11 mouse cellular contexts compared by ENCODE assay signal in genomic region chr2:35124716-35125115, GRCm38 (mm10). TPM values are rescaled to one million over a fixed set of nuclear protein-coding genes. Genes with fewer than 3 reads are reported as not detected.
DNase-seq lines count a peak whose midpoint lies in the region; TF ChIP-seq lines count a peak whose summit lies in the region.
"Had no signal": no experiment of that assay in that cellular context is flagged by ENCODE, and none has a peak within 500 bp of the region (broad histone marks: within the 10 kb centered on the region; RNA-seq: fewer than 3 reads in every experiment).

No protein-coding gene starts in this region.

- H3K79me2 ChIP-seq in heart, adult 2 months (replicated peaks; ENCODE audit: control insufficient read depth, insufficient read depth, low read length) = no peaks in the 10 kb centered on the region
- no peaks in the 10 kb centered on the region for H3K79me2 ChIP-seq in MEL (ENCODE audit: control insufficient read depth, insufficient read depth, low read length, poor library complexity)

- H3K36me3 ChIP-seq in heart, adult 2 months (ENCODE audit: control insufficient read depth, insufficient read depth, low read length) = no peaks in the 10 kb centered on the region
- peaks cover 0 to 2% of the 10 kb centered on the region in 2 experiments; a peak in 2 of 4 replicates for H3K36me3 ChIP-seq in MEL (ENCODE audit: control insufficient read depth in 1 of 2, insufficient read depth in 2 of 2, low read length in 2 of 2)
- H3K36me3 ChIP-seq in splenic B cell, adult 2 months (ENCODE audit: control insufficient read depth, insufficient read depth, low read length, poor library complexity, severe bottlenecking) = peaks cover 10% of the 10 kb centered on the region

- no peaks in the 10 kb centered on the region for H3K9me3 ChIP-seq in MEL (replicated peaks; ENCODE audit: insufficient read depth, low read length)
- H3K9me3 ChIP-seq: embryonic facial prominence, embryonic 13.5 days; kidney, embryonic 15.5 days had no signal

- intact Hi-C loops in heart, adult 2 months (cut with DNase I) = no loop called here
- intact Hi-C loops in heart, postnatal 10 days (cut with DNase I) = no loop called here

- no peak overlapping the region for H3K4me3 ChIP-seq in heart, adult 2 months
- H3K4me3 ChIP-seq in MEL (ENCODE audit: control insufficient read depth in 1 of 2, insufficient read depth in 1 of 2, low read depth in 2 of 2, low read length in 2 of 2) = no peak overlapping the region
- H3K4me3 ChIP-seq: embryonic facial prominence, embryonic 13.5 days; kidney, embryonic 15.5 days had no signal

- no peak for DNase-seq in heart, adult 2 months
- no peak for DNase-seq in heart, postnatal 10 days
- peak; percentile 23 for DNase-seq in lung, postnatal 14 days
- DNase-seq in lung, postnatal 36 days = no peak
- no peak for DNase-seq in MEL (ENCODE audit: low read depth, low spot score)
- DNase-seq in splenic B cell, adult 2 months (ENCODE audit: low read depth, low spot score) = peak; percentile 20
- DNase-seq in cerebellum, postnatal 36 days = no peak
- DNase-seq in adrenal gland, adult (ENCODE audit: inconsistent age in 2 of 2, low spot score in 1 of 2) = no peak

- no peak for TF ChIP-seq POLR2A in heart, adult 2 months (IDR thresholded peaks at IDR 0.05; ENCODE audit: insufficient read depth, low read depth, low read length)
- no peak for TF ChIP-seq POLR2A in MEL (IDR thresholded peaks at IDR 0.05; ENCODE audit: control insufficient read depth in 1 of 2, insufficient read depth in 1 of 2, low read depth in 1 of 2, low read length in 2 of 2, poor library complexity in 1 of 2)

- no peak for TF ChIP-seq EP300 in heart, adult 2 months (IDR thresholded peaks at IDR 0.05; ENCODE audit: insufficient read depth, low read depth, low read length)
- TF ChIP-seq EP300 in MEL (IDR thresholded peaks at IDR 0.05; ENCODE audit: low read depth in 1 of 2, low read length in 2 of 2) = no peak

- WGBS in heart, adult 2 months = 77% methylated on average over 7 of the region's 7 CpGs

- TF ChIP-seq CTCF in heart, adult 2 months (IDR thresholded peaks at IDR 0.05) = 0 out of 2 replicates have a peak, but pooled peaks have one; percentile 16
- peak in 2 of 3 experiments; percentile 12 to 32; a peak in 2 of 6 replicates for TF ChIP-seq CTCF in MEL (IDR thresholded peaks at IDR 0.05 in 2 of 3, conservative IDR thresholded peaks at IDR 0.05 in 1 of 3; ENCODE audit: control insufficient read depth in 1 of 3, insufficient read depth in 1 of 3, low read depth in 2 of 3, low read length in 3 of 3, poor library complexity in 1 of 3, severe bottlenecking in 1 of 3)

- no peaks in the 10 kb centered on the region for H3K27me3 ChIP-seq in heart, adult 2 months (ENCODE audit: control insufficient read depth, insufficient read depth, low read length)
- H3K27me3 ChIP-seq in MEL (ENCODE audit: control insufficient read depth in 1 of 2, insufficient read depth in 2 of 2, low read length in 2 of 2) = no peaks in the 10 kb centered on the region
- no peaks in the 10 kb centered on the region for H3K27me3 ChIP-seq in splenic B cell, adult 2 months (ENCODE audit: control insufficient read depth, insufficient read depth, low read length, poor library complexity, severe bottlenecking)
- H3K27me3 ChIP-seq: embryonic facial prominence, embryonic 13.5 days; kidney, embryonic 15.5 days had no signal

- H3K27ac ChIP-seq in heart, adult 2 months = no peak overlapping the region
- no peak overlapping the region for H3K27ac ChIP-seq in MEL (ENCODE audit: control insufficient read depth, low read depth, low read length)
- H3K27ac ChIP-seq: embryonic facial prominence, embryonic 13.5 days; kidney, embryonic 15.5 days; macrophage had no signal

- H3K9ac ChIP-seq in heart, adult 2 months (ENCODE audit: low read depth, low read length) = no peak overlapping the region
- H3K9ac ChIP-seq in MEL (ENCODE audit: control insufficient read depth, low read depth, low read length, poor library complexity, severe bottlenecking) = no peak overlapping the region
- H3K9ac ChIP-seq: embryonic facial prominence, embryonic 13.5 days; kidney, embryonic 15.5 days had no signal

- no peaks in the 10 kb centered on the region for H3K4me1 ChIP-seq in heart, adult 2 months (ENCODE audit: control insufficient read depth, insufficient read depth, low read length)
- H3K4me1 ChIP-seq in MEL (ENCODE audit: control insufficient read depth in 1 of 2, insufficient read depth in 2 of 2, low read length in 2 of 2) = no peaks in the 10 kb centered on the region
- H3K4me1 ChIP-seq: embryonic facial prominence, embryonic 13.5 days; kidney, embryonic 15.5 days had no signal

- peak; percentile 24 for TF ChIP-seq RAD21 in MEL (IDR thresholded peaks at IDR 0.05; ENCODE audit: low read depth, low read length)

TF ChIP-seq in MEL, 35 proteins besides CTCF, POLR2A, EP300 and RAD21:
- peak; percentile 17 for TF ChIP-seq SMC3 (IDR thresholded peaks at IDR 0.05; ENCODE audit: low read depth, low read length)
- TF ChIP-seq HCFC1 (IDR thresholded peaks at IDR 0.05; ENCODE audit: low read depth, low read length) = no peak
- no peak for TF ChIP-seq MAFK (IDR thresholded peaks at IDR 0.05; ENCODE audit: borderline replicate concordance, low read depth, low read length)

RNA-seq across cellular contexts. Expression of gene Cntrl, which starts 15.4 kb away (rescaled TPM):
- 1 to 10 TPM; 5.0 to 5.3 TPM for total RNA-seq in heart, adult 2 months (2021)
- polyA plus RNA-seq in heart, adult 2 months (2012; rRNA removed) = 6.5 and 8.1 TPM in 2 replicates
- 10 to 100 TPM; 11.6 to 11.8 TPM for total RNA-seq in heart, postnatal 10 days (2021)
- total RNA-seq in MEL (2012; rRNA removed) = 16.5 and 17.0 TPM in 2 replicates
- polyA plus RNA-seq in MEL (2012; ENCODE audit: insufficient read depth in 1 of 2, insufficient read length in 2 of 2, low read depth in 1 of 2, low replicate concordance in 2 of 2, missing spikeins in 1 of 2) = 10 to 100 TPM in 1 of 2 experiments, not detected in 1; 24.0 TPM

RNA-seq across cellular contexts. Expression of gene AI182371, which starts 23.4 kb away (rescaled TPM):
- total RNA-seq in heart, adult 2 months (2021) = not detected
- 0.14 and 0.35 TPM in 2 replicates for polyA plus RNA-seq in heart, adult 2 months (2012; rRNA removed)
- total RNA-seq in heart, postnatal 10 days (2021) = under 1 TPM in 1 of 2 experiments, not detected in 1; 0.52 TPM
- total RNA-seq in MEL (2012; rRNA removed) = 0.12 TPM in 1 of 2 replicates, not detected in the other
- polyA plus RNA-seq in MEL (2012; ENCODE audit: insufficient read depth in 1 of 2, insufficient read length in 2 of 2, low read depth in 1 of 2, low replicate concordance in 2 of 2, missing spikeins in 1 of 2) = under 1 TPM in 1 of 2 experiments, not detected in 1; 0.40 TPM

Comparison
In these comparisons a context has a peak if more than half of its experiments do, and no peak if none do; other contexts are left out.
1. DNase-seq: peak in lung, postnatal 14 days (single experiment) and splenic B cell, adult 2 months (single experiment); none in heart, adult 2 months (0 of 2), heart, postnatal 10 days (0 of 2), lung, postnatal 36 days (single experiment), MEL (single experiment), cerebellum, postnatal 36 days (0 of 2) and adrenal gland, adult (0 of 2).